Comparison of ENCODE assay signal across 8 mouse cellular contexts in the genomic region with DNA sequence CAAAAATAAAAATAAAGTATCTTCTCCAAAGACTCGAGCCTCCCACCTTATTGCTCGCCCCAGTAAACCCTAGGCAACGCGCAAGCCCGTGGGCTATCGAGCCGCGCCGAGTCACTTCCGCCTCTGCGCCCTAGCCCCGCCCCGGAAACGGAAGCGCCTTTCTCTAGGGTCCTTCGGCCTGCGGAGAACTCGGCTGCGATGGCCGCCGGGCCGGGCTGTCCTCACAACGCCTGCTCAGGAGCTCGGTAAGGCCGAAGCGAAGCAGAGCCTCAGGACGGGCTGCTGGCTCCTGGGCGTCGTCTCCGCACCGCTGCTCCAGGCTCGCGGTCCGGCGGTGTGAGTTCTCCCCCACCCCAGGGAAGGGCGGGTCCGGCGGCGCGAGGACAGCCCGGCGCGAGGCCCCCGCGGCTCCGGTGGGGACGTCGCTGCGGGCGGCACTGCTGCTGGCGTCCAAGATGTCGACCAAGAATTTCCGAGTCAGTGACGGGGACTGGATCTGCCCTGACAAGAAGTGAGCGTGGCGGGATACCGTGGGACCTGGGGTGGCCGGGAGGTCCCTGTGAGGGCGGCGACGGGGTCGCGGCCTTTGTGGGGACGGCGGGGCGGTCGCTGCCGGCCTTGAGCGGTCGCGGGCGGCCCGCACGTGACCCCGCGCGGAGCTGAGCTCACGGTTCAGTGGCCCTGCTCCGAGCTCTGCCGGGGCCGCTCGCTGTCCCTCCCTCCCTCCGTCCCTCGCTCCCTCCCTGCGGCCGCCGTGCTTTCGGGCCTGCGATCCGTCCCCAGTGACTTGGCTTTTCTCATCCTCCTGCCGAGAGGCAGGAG. TPM values are rescaled to one million over a fixed set of nuclear protein-coding genes. Genes with fewer than 3 reads are reported as not detected.
A peak's percentile ranks its signal among the peaks of the same experiment; 100 is the strongest.
DNase-seq lines count a peak whose midpoint lies in the region; ATAC-seq and TF ChIP-seq lines count a peak whose summit lies in the region.

A gene (plus strand): TSS at position 197 of the 822 bp plus-strand sequence.

- ATAC-seq in embryonic facial prominence, embryonic 13.5 days (ENCODE audit: insufficient number of reproducible peaks, insufficient read depth, low FRiP score, low TSS enrichment, low read depth) = peak; percentile 92
- ATAC-seq in limb, embryonic 12.5 days (ENCODE audit: insufficient number of reproducible peaks, insufficient read depth, low FRiP score, low TSS enrichment, low read depth) = peak; percentile 96
- peak; percentile 97 for ATAC-seq in midbrain, embryonic 14.5 days (ENCODE audit: low FRiP score, low TSS enrichment)

- peak within 1 kb of the TSS; percentile 78 for H3K4me2 ChIP-seq in embryonic facial prominence, embryonic 13.5 days
- H3K4me2 ChIP-seq in limb, embryonic 12.5 days = peak within 1 kb of the TSS; percentile 82
- peak within 1 kb of the TSS; percentile 84 for H3K4me2 ChIP-seq in midbrain, embryonic 14.5 days (ENCODE audit: low read length)

- no peaks in the 10 kb centered on the region for H3K9me3 ChIP-seq in embryonic facial prominence, embryonic 13.5 days
- no peaks in the 10 kb centered on the region for H3K9me3 ChIP-seq in limb, embryonic 12.5 days
- H3K9me3 ChIP-seq in midbrain, embryonic 14.5 days (ENCODE audit: control insufficient read depth, low read length) = no peaks in the 10 kb centered on the region

- H3K9ac ChIP-seq in embryonic facial prominence, embryonic 13.5 days = peak within 1 kb of the TSS; percentile 93
- peak within 1 kb of the TSS; percentile 86 for H3K9ac ChIP-seq in limb, embryonic 12.5 days (replicated peaks)
- peak within 1 kb of the TSS; percentile 85 for H3K9ac ChIP-seq in midbrain, embryonic 14.5 days (replicated peaks; ENCODE audit: low read length)

- under 1% methylated on average over 77 of the region's 91 CpGs for WGBS in embryonic facial prominence, embryonic 13.5 days
- under 1% methylated on average over 88 of the region's 91 CpGs for WGBS in kidney, adult 2 months
- WGBS in limb, embryonic 12.5 days = 1% methylated on average over 82 of the region's 91 CpGs
- WGBS in midbrain, embryonic 14.5 days = under 1% methylated on average over 89 of the region's 91 CpGs

- peaks cover 8% of the 10 kb centered on the region; the same call in 1 of the 2 replicates for H3K4me1 ChIP-seq in embryonic facial prominence, embryonic 13.5 days
- no peaks in the 10 kb centered on the region for H3K4me1 ChIP-seq in kidney, adult 2 months (ENCODE audit: control insufficient read depth, insufficient read depth, low read length)
- H3K4me1 ChIP-seq in limb, embryonic 12.5 days (replicated peaks) = peaks cover 8% of the 10 kb centered on the region; the same call in 1 of the 2 replicates
- peaks cover 12% of the 10 kb centered on the region for H3K4me1 ChIP-seq in midbrain, embryonic 14.5 days (ENCODE audit: control insufficient read depth, insufficient read depth, low read length)

- peak within 1 kb of the TSS; percentile 88 for H3K4me3 ChIP-seq in embryonic facial prominence, embryonic 13.5 days
- H3K4me3 ChIP-seq in kidney, adult 2 months (ENCODE audit: insufficient read depth, low read depth, low read length) = peak within 1 kb of the TSS; percentile 64
- peak within 1 kb of the TSS; percentile 66 for H3K4me3 ChIP-seq in limb, embryonic 12.5 days (replicated peaks)
- H3K4me3 ChIP-seq in midbrain, embryonic 14.5 days (replicated peaks; ENCODE audit: low read depth, low read length) = peak within 1 kb of the TSS; percentile 94

- TF ChIP-seq CTCF in kidney, adult 2 months (conservative IDR thresholded peaks at IDR 0.05; ENCODE audit: insufficient read depth, insufficient read length, low read depth, low read length) = no peak

- peaks cover 40% of the 10 kb centered on the region for H3K27me3 ChIP-seq in embryonic facial prominence, embryonic 13.5 days
- no peaks in the 10 kb centered on the region for H3K27me3 ChIP-seq in kidney, adult 2 months (replicated peaks; ENCODE audit: control insufficient read depth, insufficient read depth, low read length)
- H3K27me3 ChIP-seq in limb, embryonic 12.5 days = peaks cover 27% of the 10 kb centered on the region
- H3K27me3 ChIP-seq in midbrain, embryonic 14.5 days (ENCODE audit: control insufficient read depth, insufficient read depth, low read length) = peaks cover 37% of the 10 kb centered on the region

- peak; percentile 92 for DNase-seq in 416B (ENCODE audit: low read depth)
- DNase-seq in adrenal gland, postnatal 4 days (ENCODE audit: low spot score in 2 of 2) = peak; percentile 85 to 87
- DNase-seq in heart, adult 18-20 months = peak; percentile 94 to 96
- DNase-seq in kidney, adult 2 months = peak; percentile 95
- peak; percentile 98 for DNase-seq in midbrain, embryonic 14.5 days
- peak; percentile 90 for DNase-seq in spleen, adult 12 weeks (ENCODE audit: low spot score)

- TF ChIP-seq POLR2A in kidney, adult 2 months (IDR thresholded peaks at IDR 0.05; ENCODE audit: low read depth, low read length) = peak; percentile 30

- peak within 1 kb of the TSS; percentile 93 for H3K27ac ChIP-seq in embryonic facial prominence, embryonic 13.5 days
- H3K27ac ChIP-seq in kidney, adult 2 months (ENCODE audit: insufficient read depth, low read depth, low read length) = peak within 1 kb of the TSS; percentile 99
- H3K27ac ChIP-seq in limb, embryonic 12.5 days = peak within 1 kb of the TSS; percentile 89
- H3K27ac ChIP-seq in midbrain, embryonic 14.5 days (replicated peaks; ENCODE audit: low read depth, low read length) = peak within 1 kb of the TSS; percentile 96

- H3K36me3 ChIP-seq in embryonic facial prominence, embryonic 13.5 days = peaks cover 20% of the 10 kb centered on the region
- peaks cover 3% of the 10 kb centered on the region for H3K36me3 ChIP-seq in kidney, adult 2 months (ENCODE audit: control insufficient read depth, insufficient read depth, low read length)
- H3K36me3 ChIP-seq in limb, embryonic 12.5 days = peaks cover 22% of the 10 kb centered on the region
- H3K36me3 ChIP-seq in midbrain, embryonic 14.5 days (ENCODE audit: control insufficient read depth, insufficient read depth, low read length) = peaks cover 13% of the 10 kb centered on the region

RNA-seq across cellular contexts. Expression of the gene that starts here (rescaled TPM):
- 10 to 100 TPM; 79.5 to 86.3 TPM for total RNA-seq in adrenal gland, postnatal 4 days (2021)
- 118 and 123 TPM in 2 replicates for polyA plus RNA-seq in embryonic facial prominence, embryonic 13.5 days (2015; fragmentation: Nextera tagmentation; extraction: Ambion mirVana)
- total RNA-seq in heart, adult 18-20 months (2021) = 10 to 100 TPM; 38.4 to 43.6 TPM
- 6.8 and 10.2 TPM in 2 replicates for polyA plus RNA-seq in kidney, adult 2 months (2012; rRNA removed)
- polyA plus RNA-seq in limb, embryonic 12.5 days (2016; fragmentation: Nextera tagmentation; extraction: Ambion mirVana) = 122 and 123 TPM in 2 replicates
- 120 and 121 TPM in 2 replicates for polyA plus RNA-seq in midbrain, embryonic 14.5 days (2014; fragmentation: Nextera tagmentation; extraction: Ambion mirVana)

Comparison
In these comparisons a context has a peak if more than half of its experiments do, and no peak if none do; other contexts are left out.
1. Peak in every context shown above with its lines: DNase-seq, ATAC-seq, H3K4me3 ChIP-seq and H3K27ac ChIP-seq.
2. RNA of the gene that starts here (polyA plus RNA-seq): 118 to 123 TPM in embryonic facial prominence, embryonic 13.5 days, 122 to 123 TPM in limb, embryonic 12.5 days and 120 to 121 TPM in midbrain, embryonic 14.5 days; 6.8 to 10.2 TPM in kidney, adult 2 months; every median in the first group is over 10 times any median in the second.